Mouse (Mus musculus): ENCODE data around the gene F5.

The F5 gene

GRCm38 (mm10) chr1:164235078-164235477 lies 83.4 kb downstream of the F5 start:
- no peak for DNase-seq (ENCODE audit: low spot score)

GRCm38 (mm10) chr1:164236078-164236477 lies 84.4 kb downstream of the F5 start:
- DNase-seq (ENCODE audit: low spot score): peak; percentile 61

GRCm38 (mm10) chr1:164241494-164241893 lies 89.9 kb downstream of the F5 start:
- DNase-seq (ENCODE audit: low spot score): no peak

DNA sequence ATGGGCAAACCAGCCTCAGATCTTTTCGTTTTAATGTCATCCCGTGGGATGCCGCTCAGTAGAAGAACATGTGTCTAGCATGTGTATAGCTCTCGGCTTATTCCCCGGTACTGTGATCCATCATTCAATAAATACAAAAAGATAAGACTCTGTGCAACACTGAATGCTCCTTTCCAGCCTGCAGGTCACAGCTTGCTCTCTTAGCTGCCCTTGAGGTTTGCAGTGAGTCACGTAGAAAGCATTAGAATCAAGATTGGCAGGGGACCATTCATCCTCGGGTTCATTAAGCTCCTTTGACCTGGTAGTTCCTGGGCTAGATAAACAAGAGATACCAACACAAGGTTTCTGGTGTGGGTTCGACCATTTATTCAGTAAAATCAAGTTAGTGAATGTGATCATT lies 91.2 kb downstream of the F5 start:
- peak; percentile 60 for DNase-seq (ENCODE audit: low spot score)

DNA sequence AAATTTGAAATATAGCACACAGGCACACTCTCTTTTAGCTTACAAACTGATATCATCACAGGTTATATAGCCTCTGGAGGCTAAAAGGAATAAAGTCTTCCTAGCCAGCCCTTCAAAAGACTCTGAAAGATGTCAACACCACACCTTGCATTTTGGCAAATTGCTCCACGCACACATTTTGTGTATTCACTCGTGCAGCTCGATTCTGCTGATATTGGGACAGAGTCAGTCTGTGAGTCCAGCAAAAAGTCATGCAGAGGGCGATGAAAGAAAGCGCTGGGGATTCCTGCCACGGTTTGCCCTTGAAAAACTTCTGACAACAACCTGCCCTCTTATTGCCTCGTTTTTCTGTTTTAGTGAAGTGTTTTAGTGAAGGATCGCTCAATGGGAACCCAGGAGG lies 95.8 kb downstream of the F5 start:
- no peak for DNase-seq (ENCODE audit: low spot score)

DNA sequence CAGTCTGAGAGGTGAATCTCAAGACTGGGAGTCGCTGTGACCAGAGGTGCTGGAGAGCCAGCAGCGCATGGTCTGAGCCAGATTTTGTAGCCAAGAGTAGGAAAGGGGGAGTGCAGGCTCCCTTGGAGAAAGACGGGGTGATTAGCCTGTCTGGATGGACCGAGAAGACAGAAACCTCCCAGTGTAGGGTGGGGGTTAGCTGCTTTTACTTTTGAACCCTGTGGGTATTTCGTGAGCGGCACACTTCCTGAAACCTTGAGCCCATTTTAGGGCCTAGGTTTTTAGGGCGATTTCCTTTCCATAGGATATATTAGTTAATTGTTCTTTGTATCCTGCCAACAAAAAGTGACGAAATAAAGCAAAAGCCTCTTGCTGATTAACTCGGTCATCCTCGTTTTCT lies 96.3 kb downstream of the F5 start:
- DNase-seq (ENCODE audit: low spot score): no peak

DNA sequence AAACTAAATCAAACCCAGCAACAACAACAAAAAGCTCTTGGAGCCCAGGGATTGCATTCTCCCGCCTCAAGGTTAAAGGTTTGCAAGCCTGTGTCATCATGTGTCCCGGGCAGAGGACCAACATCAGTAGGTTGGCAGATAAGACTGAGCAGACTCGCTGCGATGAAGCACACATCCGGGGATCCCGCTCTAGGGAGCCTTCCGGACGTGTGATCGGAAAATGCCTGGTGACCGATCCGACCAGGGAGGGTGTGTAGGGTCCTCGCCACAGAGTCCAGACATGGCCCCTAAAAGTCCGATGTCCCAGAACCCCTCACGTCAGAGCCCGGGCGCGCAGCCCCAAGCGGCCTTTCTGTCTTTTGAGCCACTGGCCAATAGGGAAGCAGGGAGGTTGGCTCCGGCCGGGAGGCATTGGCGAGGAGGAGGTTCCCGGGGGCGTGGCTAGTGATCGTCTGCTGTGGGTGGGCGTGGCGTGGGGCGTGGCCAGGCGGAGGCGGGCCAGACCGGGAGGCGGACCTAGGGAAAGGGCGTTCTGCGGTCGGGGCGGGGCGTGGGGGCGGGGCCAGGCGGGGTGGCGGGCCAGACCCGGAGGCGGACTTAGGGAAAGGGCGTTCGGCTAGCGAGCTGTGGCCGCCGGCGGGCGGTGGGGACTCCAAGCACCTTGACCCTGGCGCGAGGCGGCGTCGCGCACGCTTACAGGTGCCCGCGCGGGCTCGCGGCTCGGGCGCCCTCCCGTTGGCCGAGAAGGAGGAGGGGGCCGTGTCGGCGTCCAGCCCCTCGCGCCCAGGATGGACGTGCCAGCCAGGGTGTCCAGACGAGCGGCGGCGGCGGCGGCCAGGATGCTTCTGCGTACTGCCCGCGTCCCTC lies 97.1 kb downstream of the F5 start, which contains the start of gene Slc19a2:
Slc19a2 (plus strand) TSS at position 582 of the 867 bp plus-strand sequence.
- DNase-seq (ENCODE audit: low spot score): peak; percentile 99

DNA sequence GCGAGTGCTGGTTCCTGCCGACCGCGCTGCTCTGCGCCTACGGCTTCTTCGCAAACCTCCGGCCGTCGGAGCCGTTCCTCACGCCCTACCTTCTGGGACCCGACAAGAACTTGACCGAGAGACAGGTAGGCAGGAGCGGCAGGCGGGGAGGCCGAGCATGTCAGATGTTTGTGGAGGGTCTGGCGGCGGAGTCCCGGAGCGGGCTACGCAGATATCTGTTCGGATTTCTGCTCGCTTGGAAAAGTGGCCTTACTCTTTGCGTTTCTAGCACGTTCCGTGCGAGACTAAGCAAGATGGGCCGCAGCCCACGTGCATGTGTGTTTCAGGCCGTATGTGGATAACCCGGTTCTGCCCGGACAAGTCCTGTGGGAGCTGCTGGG lies 97.7 kb downstream of the F5 start:
- peak; percentile 39 for DNase-seq (ENCODE audit: low spot score)

DNA sequence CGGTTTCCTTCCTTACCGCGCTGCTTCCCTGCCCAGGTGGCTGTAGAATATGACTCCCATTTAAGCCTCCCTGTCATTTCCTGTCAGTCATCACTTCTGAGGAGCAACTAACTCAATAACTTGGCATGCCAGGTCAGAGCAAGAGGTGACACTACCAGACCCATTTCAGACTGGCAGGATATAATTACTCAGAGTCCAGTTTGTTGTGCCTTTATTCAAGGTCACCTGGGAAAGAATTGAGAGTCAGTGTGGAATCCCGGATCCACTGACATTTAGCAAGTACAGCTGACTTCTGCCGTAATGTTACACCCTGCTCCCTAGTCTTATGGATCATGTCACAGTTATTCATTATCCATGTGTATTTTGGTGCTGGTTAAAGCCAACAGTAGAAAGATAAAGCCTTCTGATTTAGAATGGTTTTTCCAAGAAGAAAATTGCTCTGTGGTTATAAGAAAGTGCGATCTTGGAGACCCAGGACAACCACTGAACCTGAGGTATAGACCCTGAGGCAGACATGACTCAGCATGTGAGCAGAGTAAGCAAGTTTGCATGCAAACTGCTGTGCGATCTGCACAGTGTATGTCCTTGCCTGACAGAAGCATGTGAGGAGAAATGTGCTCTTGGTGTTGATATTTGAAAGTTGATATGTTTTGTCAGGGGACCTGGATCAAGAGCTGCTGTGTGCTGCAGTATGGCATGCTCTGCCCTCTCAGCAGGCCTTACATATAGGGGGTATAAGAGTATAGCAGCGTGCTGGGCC lies 98.9 kb downstream of the F5 start:
- DNase-seq (ENCODE audit: low spot score): no peak

DNA sequence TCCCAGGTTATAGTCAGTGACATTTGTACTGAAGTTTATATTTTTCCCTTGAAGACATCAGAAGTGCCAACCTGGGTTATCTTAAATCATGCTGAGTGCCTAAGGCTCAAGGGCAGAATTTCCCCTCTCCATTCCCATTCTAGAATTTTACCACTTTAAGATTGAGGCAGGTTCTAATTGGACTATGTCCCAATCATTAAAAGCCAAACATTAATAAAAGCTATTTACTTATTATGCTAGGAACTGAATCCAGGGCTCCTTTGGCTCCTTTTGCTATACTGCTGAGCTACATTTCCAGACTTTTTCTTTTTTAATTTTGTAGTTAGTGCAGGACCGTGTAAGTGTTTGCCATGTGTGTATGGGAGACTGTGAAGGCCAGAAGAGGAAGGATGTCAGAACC lies 99.8 kb downstream of the F5 start:
- DNase-seq (ENCODE audit: low spot score): no peak

GRCm38 (mm10) chr1:164252551-164252950 lies 100.9 kb downstream of the F5 start:
- DNase-seq (ENCODE audit: low spot score): no peak

DNA sequence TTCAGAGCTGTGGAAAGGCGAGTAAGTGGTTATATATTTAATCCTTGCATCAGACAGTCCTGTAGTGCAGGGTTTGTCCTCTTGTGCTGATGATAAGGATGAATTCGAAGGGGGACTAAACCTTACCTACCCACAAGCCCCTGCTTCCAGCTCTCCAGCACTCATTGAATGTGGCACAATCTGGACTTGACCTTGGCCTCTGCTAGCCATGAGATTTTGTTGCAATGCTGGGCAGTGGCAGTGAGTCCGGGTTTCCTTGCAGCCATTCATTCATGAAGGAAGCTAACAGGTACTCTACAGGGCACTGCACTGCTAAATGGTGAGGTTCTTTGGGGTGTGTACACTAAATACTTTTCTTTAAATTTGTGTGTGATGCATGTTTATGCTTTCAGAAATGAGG lies 103.2 kb downstream of the F5 start:
- no peak for DNase-seq (ENCODE audit: low spot score)

- no peak for DNase-seq (ENCODE audit: low spot score)
These were observed 108.8 kb downstream of the F5 start for GRCm38 (mm10) chr1:164260171-164261028.

GRCm38 (mm10) chr1:164261553-164261952 lies 109.9 kb downstream of the F5 start:
- DNase-seq (ENCODE audit: low spot score): peak; percentile 21
